Mouse (Mus musculus): ENCODE measurements around the gene Tnfrsf19.

Gene Tnfrsf19

GRCm38 (mm10) chr14:60957611-60958157, 88.6 kb downstream of the Tnfrsf19 start:
- no peak for DNase-seq

- no peak for DNase-seq
These were observed 108.7 kb downstream of the Tnfrsf19 start for GRCm38 (mm10) chr14:60937481-60938039.

- no peak for DNase-seq
These were observed 110.6 kb downstream of the Tnfrsf19 start for GRCm38 (mm10) chr14:60935705-60936104.

- DNase-seq: no peak
These were observed 120.3 kb downstream of the Tnfrsf19 start for GRCm38 (mm10) chr14:60926011-60926410.

- DNase-seq: no peak
These were observed 129.6 kb downstream of the Tnfrsf19 start for GRCm38 (mm10) chr14:60916661-60917060.
